Mouse (Mus musculus): Measurements from ENCODE around the gene Man2a1.

Man2a1 gene

GRCm38 (mm10) chr17:64600372-64601090 is at the start of gene Man2a1:
TSS of gene Man2a1 (plus strand) at chr17:64600736.
- DNase-seq = peak; percentile 90 to 96

GRCm38 (mm10) chr17:64553358-64553757 is 47.2 kb upstream of the Man2a1 start:
- no peak for DNase-seq

GRCm38 (mm10) chr17:64554901-64555300 is 45.6 kb upstream of the Man2a1 start:
- DNase-seq = no peak

GRCm38 (mm10) chr17:64556661-64557445 is 43.7 kb upstream of the Man2a1 start:
- DNase-seq = no peak

- DNase-seq = no peak
These were observed 41.5 kb upstream of the Man2a1 start for GRCm38 (mm10) chr17:64558994-64559540.

- DNase-seq = no peak
These were observed 34.1 kb upstream of the Man2a1 start for GRCm38 (mm10) chr17:64566435-64566834.

- no peak for DNase-seq
These were observed 33.0 kb upstream of the Man2a1 start for GRCm38 (mm10) chr17:64567546-64567945.

GRCm38 (mm10) chr17:64573981-64574380 is 26.6 kb upstream of the Man2a1 start:
- DNase-seq = no peak

GRCm38 (mm10) chr17:64575240-64575639 is 25.3 kb upstream of the Man2a1 start:
- peak in 1 of 2 experiments; percentile 39 for DNase-seq

GRCm38 (mm10) chr17:64577485-64577884 is 23.1 kb upstream of the Man2a1 start:
- DNase-seq = no peak

- no peak for DNase-seq
These were observed 22.2 kb upstream of the Man2a1 start for GRCm38 (mm10) chr17:64578346-64578745.

- peak; percentile 30 to 52 for DNase-seq
These were observed 20.8 kb upstream of the Man2a1 start for GRCm38 (mm10) chr17:64579696-64580095.

GRCm38 (mm10) chr17:64581133-64581532 is 19.4 kb upstream of the Man2a1 start:
- no peak for DNase-seq

- DNase-seq = no peak
These were observed 18.6 kb upstream of the Man2a1 start for GRCm38 (mm10) chr17:64581962-64582361.

- no peak for DNase-seq
These were observed 10.1 kb upstream of the Man2a1 start for GRCm38 (mm10) chr17:64590483-64590882.

GRCm38 (mm10) chr17:64591366-64591765 is 9.2 kb upstream of the Man2a1 start:
- DNase-seq = no peak

- DNase-seq = no peak
These were observed 8.2 kb upstream of the Man2a1 start for GRCm38 (mm10) chr17:64592355-64592754.

GRCm38 (mm10) chr17:64592788-64593187 is 7.7 kb upstream of the Man2a1 start:
- DNase-seq = no peak

- no peak for DNase-seq
These were observed 2.8 kb upstream of the Man2a1 start for GRCm38 (mm10) chr17:64597770-64598169.

GRCm38 (mm10) chr17:64599916-64600315 is 620 bp upstream of the Man2a1 start:
- DNase-seq = peak in 1 of 2 experiments; percentile 42

- DNase-seq = peak; percentile 70 to 77
These were observed 685 bp downstream of the Man2a1 start for GRCm38 (mm10) chr17:64601091-64601750.

- DNase-seq = peak; percentile 77 to 78
These were observed 1.4 kb downstream of the Man2a1 start for GRCm38 (mm10) chr17:64601751-64602578.

Measured in lung, postnatal 4 days (tissue).